Mouse (Mus musculus): ENCODE data around the gene Gm33543. TPM values are rescaled to one million over a fixed set of nuclear protein-coding genes. Genes with fewer than 3 reads are reported as not detected.

Gm33543 gene
- 1 to 10 TPM; 1.9 TPM for total RNA-seq (2021)
- long read RNA-seq, experiment 1, result 0 reads
- long read RNA-seq, experiment 2, result 0 reads

- DNase-seq (ENCODE audit: low spot score), result no peak
These were observed at the start of gene Gm33543 for GRCm38 (mm10) chr10:95842789-95843637. Gene Gm33543 (minus strand): TSS chr10:95842930.

- no peak for DNase-seq (ENCODE audit: low spot score)
These were observed 49.4 kb upstream of the Gm33543 start for GRCm38 (mm10) chr10:95892132-95892531.

GRCm38 (mm10) chr10:95891214-95891960 is 48.7 kb upstream of the Gm33543 start:
- no peak for DNase-seq (ENCODE audit: low spot score)

GRCm38 (mm10) chr10:95883761-95884517 is 41.2 kb upstream of the Gm33543 start:
- no peak for DNase-seq (ENCODE audit: low spot score)

- no peak for DNase-seq (ENCODE audit: low spot score)
These were observed 39.3 kb upstream of the Gm33543 start for GRCm38 (mm10) chr10:95882036-95882435.

- DNase-seq (ENCODE audit: low spot score), result no peak
These were observed 37.5 kb upstream of the Gm33543 start for GRCm38 (mm10) chr10:95879983-95880934.

GRCm38 (mm10) chr10:95870782-95871181 is 28.1 kb upstream of the Gm33543 start:
- DNase-seq (ENCODE audit: low spot score), result no peak

- DNase-seq (ENCODE audit: low spot score), result no peak
These were observed 25.6 kb upstream of the Gm33543 start for GRCm38 (mm10) chr10:95868348-95868747.

- DNase-seq (ENCODE audit: low spot score), result no peak
These were observed 24.9 kb upstream of the Gm33543 start for GRCm38 (mm10) chr10:95867596-95867995.

- no peak for DNase-seq (ENCODE audit: low spot score)
These were observed 21.8 kb upstream of the Gm33543 start for GRCm38 (mm10) chr10:95864349-95865124.

GRCm38 (mm10) chr10:95862664-95863063 is 19.9 kb upstream of the Gm33543 start:
- no peak for DNase-seq (ENCODE audit: low spot score)

GRCm38 (mm10) chr10:95858164-95858563 is 15.4 kb upstream of the Gm33543 start:
- peak; percentile 50 for DNase-seq (ENCODE audit: low spot score)

- DNase-seq (ENCODE audit: low spot score), result no peak
These were observed 12.7 kb upstream of the Gm33543 start for GRCm38 (mm10) chr10:95855411-95855810.

GRCm38 (mm10) chr10:95850504-95850903 is 7.8 kb upstream of the Gm33543 start:
- DNase-seq (ENCODE audit: low spot score), result no peak

- DNase-seq (ENCODE audit: low spot score), result no peak
These were observed 4.0 kb upstream of the Gm33543 start for GRCm38 (mm10) chr10:95846739-95847138.

- no peak for DNase-seq (ENCODE audit: low spot score)
These were observed 3.6 kb upstream of the Gm33543 start for GRCm38 (mm10) chr10:95846281-95846680.

GRCm38 (mm10) chr10:95843878-95844277 is 1.1 kb upstream of the Gm33543 start:
- DNase-seq (ENCODE audit: low spot score), result no peak

GRCm38 (mm10) chr10:95841241-95841640 is 1.5 kb downstream of the Gm33543 start:
- no peak for DNase-seq (ENCODE audit: low spot score)

- DNase-seq (ENCODE audit: low spot score), result no peak
These were observed 2.9 kb downstream of the Gm33543 start for GRCm38 (mm10) chr10:95839803-95840202.

GRCm38 (mm10) chr10:95839036-95839435 is 3.7 kb downstream of the Gm33543 start:
- no peak for DNase-seq (ENCODE audit: low spot score)
